Mouse (Mus musculus): ENCODE data around the gene Fam216a. TPM values are rescaled to one million over a fixed set of nuclear protein-coding genes. Genes with fewer than 3 reads are reported as not detected.
"Not testable (repeated sequence)": the region's sequence is repeated elsewhere in the genome, so short reads cannot be mapped to it uniquely, and the experiment has no call there.

The Fam216a gene
- polyA plus RNA-seq, 1 experiment from 2014 or later, result 107 TPM

- DNase-seq (ENCODE audit: low spot score) (no peak), ATAC-seq (replicated peaks; ENCODE audit: insufficient number of reproducible peaks, low FRiP score, low TSS enrichment, low read depth) (no peak)
- Histone ChIP-seq H3K36me3 (replicated peaks; ENCODE audit: control insufficient read depth, insufficient read depth, low read depth, low read length) (no peaks in the 10 kb centered on the region), H3K4me1 (ENCODE audit: control insufficient read depth, insufficient read depth, low read length) (no peaks in the 10 kb centered on the region), H3K27ac (replicated peaks; ENCODE audit: low read depth, low read length) (no peak overlapping the region), H3K4me3 (ENCODE audit: low read depth, low read length) (no peak overlapping the region), H3K27me3 (ENCODE audit: control insufficient read depth, insufficient read depth, low read length) (no peaks in the 10 kb centered on the region), H3K4me2 (ENCODE audit: low read depth, low read length) (no peak overlapping the region), H3K9ac (replicated peaks; ENCODE audit: low read length) (no peak overlapping the region), H3K9me3 (replicated peaks; ENCODE audit: control insufficient read depth, low read length) (no peaks in the 10 kb centered on the region)
- 87% methylated on average over 8 of the region's 8 CpGs for WGBS
Observed at GRCm38 (mm10) chr5:122325477-122325876, 46.7 kb downstream of the Fam216a start.

DNA sequence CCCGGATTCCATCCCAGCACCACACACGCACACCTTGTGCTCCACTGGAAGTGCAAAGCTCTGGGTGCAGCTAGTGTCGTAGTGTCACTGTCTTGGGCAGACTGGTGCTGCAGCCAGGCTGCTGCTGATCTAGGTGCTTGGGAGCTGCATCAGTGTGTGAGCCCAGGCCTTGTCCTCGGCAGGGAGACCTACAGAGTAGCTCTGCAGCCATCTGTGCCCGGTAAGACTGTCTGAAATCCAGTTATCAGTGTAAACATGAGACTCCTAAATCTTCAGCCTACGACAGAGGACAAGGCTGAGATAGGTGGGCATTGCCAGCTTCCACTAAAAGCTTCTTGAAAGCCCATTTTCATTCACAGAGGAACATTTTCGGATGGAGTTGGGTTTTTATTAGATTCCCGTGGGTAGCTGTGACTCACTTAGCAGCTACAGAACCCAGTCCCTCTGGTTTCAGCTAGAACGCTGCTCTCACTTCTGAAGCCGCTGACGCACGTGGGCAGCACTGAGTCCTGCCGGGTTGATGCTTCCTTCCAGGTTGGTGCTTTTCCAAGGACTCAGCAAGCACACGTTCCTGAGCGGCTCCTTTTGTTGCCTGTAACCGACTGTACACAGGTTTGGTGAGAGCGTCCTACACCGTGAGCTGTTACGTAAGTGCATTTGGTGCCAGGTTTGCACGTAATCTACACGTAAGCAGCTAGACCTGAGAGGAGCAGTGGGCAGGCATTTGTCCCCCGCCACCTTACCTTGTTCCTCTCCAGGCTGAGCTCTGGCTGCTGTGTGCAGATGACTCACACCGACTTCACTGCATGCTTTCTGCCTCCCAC, 47.3 kb downstream of the Fam216a start:
- no peaks in the 10 kb centered on the region for H3K27me3 ChIP-seq (ENCODE audit: control insufficient read depth, insufficient read depth, low read length)
- no peaks in the 10 kb centered on the region for H3K36me3 ChIP-seq (replicated peaks; ENCODE audit: control insufficient read depth, insufficient read depth, low read depth, low read length)

DNA sequence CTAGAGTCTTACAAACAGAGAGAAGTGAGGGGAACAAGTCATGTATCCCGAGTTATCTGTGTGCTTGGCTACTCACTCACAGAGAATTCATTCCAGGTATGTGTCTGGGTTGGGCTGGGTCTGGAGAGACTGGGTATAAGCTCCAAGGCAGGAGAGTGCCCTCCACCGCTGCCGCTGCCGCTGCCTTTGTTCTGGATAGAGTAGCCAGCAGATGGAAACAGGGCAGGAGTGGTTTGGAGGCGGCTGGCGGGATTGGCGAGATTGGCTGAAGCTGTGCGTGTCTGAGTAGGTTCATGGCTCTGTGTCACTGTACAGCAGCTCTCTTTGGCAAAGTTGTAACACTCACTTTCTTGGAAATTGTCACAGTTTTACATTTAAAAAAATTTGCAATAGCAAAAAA, 48.6 kb downstream of the Fam216a start:
- ATAC-seq (replicated peaks; ENCODE audit: insufficient number of reproducible peaks, low FRiP score, low TSS enrichment, low read depth), result no peak
- Histone ChIP-seq H3K4me1 (ENCODE audit: control insufficient read depth, insufficient read depth, low read length) (no peaks in the 10 kb centered on the region), H3K27me3 (ENCODE audit: control insufficient read depth, insufficient read depth, low read length) (no peaks in the 10 kb centered on the region), H3K36me3 (replicated peaks; ENCODE audit: control insufficient read depth, insufficient read depth, low read depth, low read length) (no peaks in the 10 kb centered on the region), H3K9ac (replicated peaks; ENCODE audit: low read length) (no peak overlapping the region), H3K27ac (replicated peaks; ENCODE audit: low read depth, low read length) (no peak overlapping the region), H3K4me2 (ENCODE audit: low read depth, low read length) (no peak overlapping the region), H3K9me3 (replicated peaks; ENCODE audit: control insufficient read depth, low read length) (no peaks in the 10 kb centered on the region), H3K4me3 (ENCODE audit: low read depth, low read length) (no peak overlapping the region)
- 79% methylated on average over 8 of the region's 8 CpGs for WGBS
- DNase-seq (ENCODE audit: low spot score), result no peak

More for the DNA sequence above, 47.3 kb downstream of the Fam216a start:
- DNase-seq (ENCODE audit: low spot score) (no peak), ATAC-seq (replicated peaks; ENCODE audit: insufficient number of reproducible peaks, low FRiP score, low TSS enrichment, low read depth) (no peak)
- Histone ChIP-seq H3K9me3 (replicated peaks; ENCODE audit: control insufficient read depth, low read length) (no peaks in the 10 kb centered on the region), H3K4me2 (ENCODE audit: low read depth, low read length) (no peak overlapping the region), H3K9ac (replicated peaks; ENCODE audit: low read length) (no peak overlapping the region), H3K4me1 (ENCODE audit: control insufficient read depth, insufficient read depth, low read length) (no peaks in the 10 kb centered on the region), H3K4me3 (ENCODE audit: low read depth, low read length) (no peak overlapping the region), H3K27ac (replicated peaks; ENCODE audit: low read depth, low read length) (no peak overlapping the region)
- WGBS, result 89% methylated on average over 23 of the region's 23 CpGs

DNA sequence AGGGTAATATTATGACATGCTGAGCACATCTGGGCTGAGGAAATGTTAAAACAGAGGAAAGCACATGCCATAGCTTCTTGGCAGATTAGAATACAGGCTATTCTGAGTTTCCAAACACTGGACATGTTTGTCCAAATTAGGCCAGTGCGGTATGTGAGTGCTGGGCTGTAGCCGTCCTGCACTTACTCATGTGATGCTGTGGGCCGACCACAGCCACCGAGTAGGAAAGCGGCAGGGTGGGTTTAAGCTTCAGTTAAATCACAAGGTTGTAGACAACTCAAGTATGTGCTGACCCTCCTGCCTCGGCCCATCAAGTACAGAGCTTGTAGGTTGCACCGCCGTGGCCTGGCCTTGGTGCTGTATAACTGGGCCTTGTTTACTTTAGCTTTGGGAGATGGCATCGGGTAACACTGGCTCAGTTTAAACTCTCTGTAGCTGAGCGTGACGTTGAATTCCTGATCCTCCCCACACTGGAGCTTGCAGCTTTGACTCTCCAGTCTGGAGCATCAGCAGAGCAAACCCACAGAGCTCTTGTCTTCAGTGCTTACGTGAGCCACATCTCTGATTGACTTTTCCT, 51.9 kb downstream of the Fam216a start:
- 73% methylated on average over 12 of the region's 12 CpGs for WGBS
- ATAC-seq (replicated peaks; ENCODE audit: insufficient number of reproducible peaks, low FRiP score, low TSS enrichment, low read depth), result no peak
- no peaks in the 10 kb centered on the region for H3K36me3 ChIP-seq (replicated peaks; ENCODE audit: control insufficient read depth, insufficient read depth, low read depth, low read length)

GRCm38 (mm10) chr5:122319474-122320204, 52.5 kb downstream of the Fam216a start:
- ATAC-seq (replicated peaks; ENCODE audit: insufficient number of reproducible peaks, low FRiP score, low TSS enrichment, low read depth) (no peak), DNase-seq (ENCODE audit: low spot score) (no peak)
- Histone ChIP-seq H3K36me3 (replicated peaks; ENCODE audit: control insufficient read depth, insufficient read depth, low read depth, low read length) (no peaks in the 10 kb centered on the region), H3K4me1 (ENCODE audit: control insufficient read depth, insufficient read depth, low read length) (no peaks in the 10 kb centered on the region), H3K9me3 (replicated peaks; ENCODE audit: control insufficient read depth, low read length) (no peaks in the 10 kb centered on the region), H3K27ac (replicated peaks; ENCODE audit: low read depth, low read length) (no peak overlapping the region), H3K27me3 (ENCODE audit: control insufficient read depth, insufficient read depth, low read length) (no peaks in the 10 kb centered on the region), H3K4me3 (ENCODE audit: low read depth, low read length) (no peak overlapping the region), H3K9ac (replicated peaks; ENCODE audit: low read length) (no peak overlapping the region), H3K4me2 (ENCODE audit: low read depth, low read length) (no peak overlapping the region)
- 80% methylated on average over 14 of the region's 14 CpGs for WGBS

More for the DNA sequence above, 51.9 kb downstream of the Fam216a start:
- Histone ChIP-seq H3K4me1 (ENCODE audit: control insufficient read depth, insufficient read depth, low read length) (no peaks in the 10 kb centered on the region), H3K27me3 (ENCODE audit: control insufficient read depth, insufficient read depth, low read length) (no peaks in the 10 kb centered on the region), H3K4me2 (ENCODE audit: low read depth, low read length) (no peak overlapping the region), H3K9me3 (replicated peaks; ENCODE audit: control insufficient read depth, low read length) (no peaks in the 10 kb centered on the region), H3K9ac (replicated peaks; ENCODE audit: low read length) (no peak overlapping the region), H3K27ac (replicated peaks; ENCODE audit: low read depth, low read length) (no peak overlapping the region), H3K4me3 (ENCODE audit: low read depth, low read length) (no peak overlapping the region)
- peak; percentile 6 for DNase-seq (ENCODE audit: low spot score)

GRCm38 (mm10) chr5:122318976-122319375, 53.2 kb downstream of the Fam216a start:
- not testable (repeated sequence) for H3K4me3 ChIP-seq (ENCODE audit: low read depth, low read length); H3K36me3 ChIP-seq (replicated peaks; ENCODE audit: control insufficient read depth, insufficient read depth, low read depth, low read length); H3K4me1 ChIP-seq (ENCODE audit: control insufficient read depth, insufficient read depth, low read length); H3K27ac ChIP-seq (replicated peaks; ENCODE audit: low read depth, low read length); H3K9me3 ChIP-seq (replicated peaks; ENCODE audit: control insufficient read depth, low read length); DNase-seq (ENCODE audit: low spot score); H3K27me3 ChIP-seq (ENCODE audit: control insufficient read depth, insufficient read depth, low read length); ATAC-seq (replicated peaks; ENCODE audit: insufficient number of reproducible peaks, low FRiP score, low TSS enrichment, low read depth); H3K4me2 ChIP-seq (ENCODE audit: low read depth, low read length); H3K9ac ChIP-seq (replicated peaks; ENCODE audit: low read length)
- 79% methylated on average over 3 of the region's 3 CpGs for WGBS

DNA sequence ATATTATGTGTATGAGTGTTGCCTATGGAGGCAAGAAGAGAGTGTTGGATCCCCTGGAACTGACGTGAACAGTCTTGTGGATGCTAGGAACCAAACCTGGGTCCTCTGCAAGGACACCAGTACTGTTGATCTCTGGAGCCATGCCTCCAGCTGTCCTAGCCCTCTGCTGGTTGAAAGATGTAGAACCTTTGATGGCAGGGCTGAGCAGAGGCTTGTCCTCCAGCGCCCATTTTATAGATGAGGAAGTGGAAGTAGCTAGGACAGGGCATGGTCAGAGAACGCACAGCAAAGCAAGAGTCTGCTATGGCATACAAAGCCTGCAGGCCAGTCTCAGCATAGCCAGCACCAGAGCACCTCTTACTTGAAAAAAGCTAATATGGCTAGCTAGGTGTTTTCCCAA, 54.1 kb downstream of the Fam216a start:
- H3K9ac ChIP-seq (replicated peaks; ENCODE audit: low read length), result no peak overlapping the region
- H3K36me3 ChIP-seq (replicated peaks; ENCODE audit: control insufficient read depth, insufficient read depth, low read depth, low read length), result no peaks in the 10 kb centered on the region
- ATAC-seq (replicated peaks; ENCODE audit: insufficient number of reproducible peaks, low FRiP score, low TSS enrichment, low read depth), result no peak
- H3K9me3 ChIP-seq (replicated peaks; ENCODE audit: control insufficient read depth, low read length), result no peaks in the 10 kb centered on the region
- peak; percentile 10 for DNase-seq (ENCODE audit: low spot score)
- no peaks in the 10 kb centered on the region for H3K4me1 ChIP-seq (ENCODE audit: control insufficient read depth, insufficient read depth, low read length)
- H3K4me3 ChIP-seq (ENCODE audit: low read depth, low read length), result no peak overlapping the region
- 73% methylated on average over 3 of the region's 3 CpGs for WGBS
- no peak overlapping the region for H3K4me2 ChIP-seq (ENCODE audit: low read depth, low read length)
- H3K27ac ChIP-seq (replicated peaks; ENCODE audit: low read depth, low read length), result no peak overlapping the region
- H3K27me3 ChIP-seq (ENCODE audit: control insufficient read depth, insufficient read depth, low read length), result no peaks in the 10 kb centered on the region
